Mouse (Mus musculus) CH12.LX (cell line): ENCODE measurements around the gene Gm10645. TPM values are rescaled to one million over a fixed set of nuclear protein-coding genes. Genes with fewer than 3 reads are reported as not detected.

ENCODE experiments used
- DNase-seq: peaks from one replicate; pipeline ENCODE4 v3.0.0-alpha.2; 2013; ENCODE audit errors: extremely low read depth
- H3K27ac ChIP-seq: 2 replicates; pipeline ENCODE4 v1.5.1; 2012; ENCODE audit warnings: low read depth, mild to moderate bottlenecking, control low read depth, moderate library complexity; ENCODE audit not compliant: insufficient read depth
- H3K27me3 ChIP-seq: replicated peaks from 2 replicates; pipeline ENCODE3; 2012; ENCODE audit warnings: inconsistent platforms
- H3K36me3 ChIP-seq, 2 experiments: replicated peaks in 1 of 2; 2 replicates each; pipeline versions ENCODE3 to v1.6.1; 2012; ENCODE audit warnings: inconsistent platforms in 1 of 2, low read length in 1 of 2, mild to moderate bottlenecking in 1 of 2, mixed read lengths in 1 of 2, moderate library complexity in 1 of 2; ENCODE audit not compliant: control insufficient read depth in 1 of 2, insufficient read depth in 1 of 2
- H3K4me1 ChIP-seq, 2 experiments: 2 replicates each; pipeline ENCODE4 v1.6.1; 2012; ENCODE audit warnings: inconsistent platforms in 1 of 2, moderate library complexity in 1 of 2; ENCODE audit not compliant: insufficient read depth in 2 of 2, control insufficient read depth in 1 of 2
- H3K4me2 ChIP-seq: 2 replicates; pipeline ENCODE4 v1.6.1; 2012; ENCODE audit warnings: low read depth, mild to moderate bottlenecking, control low read depth; ENCODE audit not compliant: poor library complexity, insufficient read depth, severe bottlenecking
- H3K4me3 ChIP-seq, 3 experiments: fragments of 150-350 bp in 1 of 3; sonication (generic) in 1 of 3; replicated peaks in 1 of 3; 2 replicates each; pipeline versions ENCODE3 to v1.5.1; 2011 to 2012; ENCODE audit warnings: low read depth in 2 of 3, low read length in 2 of 3, mild to moderate bottlenecking in 2 of 3, moderate library complexity in 2 of 3, control low read depth in 1 of 3, improper control_type of control experiment in 1 of 3, inconsistent platforms in 1 of 3, mixed read lengths in 1 of 3; ENCODE audit not compliant: poor library complexity in 1 of 3
- H3K79me2 ChIP-seq: replicated peaks from 2 replicates; pipeline ENCODE4 v1.6.1; 2012; ENCODE audit warnings: mild to moderate bottlenecking, moderate library complexity; ENCODE audit not compliant: control insufficient read depth, poor library complexity, insufficient read depth, severe bottlenecking; ENCODE audit errors: extremely low read depth
- H3K9ac ChIP-seq: 2 replicates; pipeline ENCODE4 v1.6.1; 2012; ENCODE audit warnings: low read depth, mild to moderate bottlenecking, control low read depth, moderate library complexity; ENCODE audit not compliant: insufficient read depth
- H3K9me3 ChIP-seq: replicated peaks from 2 replicates; pipeline ENCODE3; 2012; ENCODE audit warnings: low read length, inconsistent platforms, mixed read lengths
- BHLHE40 ChIP-seq: IDR thresholded peaks from 2 replicates; pipeline ENCODE4 v1.6.1; 2011; ENCODE audit warnings: mild to moderate bottlenecking, low read depth, low read length, improper control_type of control experiment
- CHD1 ChIP-seq: IDR thresholded peaks from 2 replicates; pipeline ENCODE4 v1.6.1; 2012; ENCODE audit warnings: low read depth, low read length, improper control_type of control experiment, inconsistent platforms
- CHD2 ChIP-seq: IDR thresholded peaks from 2 replicates; pipeline ENCODE4 v1.6.1; 2011; ENCODE audit warnings: low read length, improper control_type of control experiment
- CTCF ChIP-seq, 2 experiments: IDR thresholded peaks in 1 of 2; conservative IDR thresholded peaks in 1 of 2; 2 replicates each; pipeline ENCODE4 v1.5.1; 2011 to 2012; ENCODE audit warnings: low read depth in 2 of 2, low read length in 2 of 2, improper control_type of control experiment in 1 of 2, inconsistent platforms in 1 of 2, mild to moderate bottlenecking in 1 of 2, moderate library complexity in 1 of 2
- E2F4 ChIP-seq: IDR thresholded peaks from 2 replicates; pipeline ENCODE4 v1.6.1; 2011; ENCODE audit warnings: low read depth, low read length, improper control_type of control experiment; ENCODE audit not compliant: insufficient replicate concordance
- ELF1 ChIP-seq: IDR thresholded peaks from 2 replicates; pipeline ENCODE4 v1.6.1; 2014; ENCODE audit warnings: low read depth, mild to moderate bottlenecking, inconsistent platforms, low read length, improper control_type of control experiment
- EP300 ChIP-seq: IDR thresholded peaks from 2 replicates; pipeline ENCODE4 v1.6.1; 2011; ENCODE audit warnings: low read length, improper control_type of control experiment
- ETS1 ChIP-seq: conservative IDR thresholded peaks from 2 replicates; pipeline ENCODE4 v1.6.1; 2012; ENCODE audit warnings: low read depth, mild to moderate bottlenecking, inconsistent platforms, low read length, improper control_type of control experiment, moderate library complexity
- HCFC1 ChIP-seq: IDR thresholded peaks from 2 replicates; pipeline ENCODE4 v1.6.1; 2012; ENCODE audit warnings: low read depth, mild to moderate bottlenecking, inconsistent platforms, low read length, improper control_type of control experiment
- IRF4 ChIP-seq: IDR thresholded peaks from 2 replicates; pipeline ENCODE4 v1.6.1; 2014; ENCODE audit warnings: low read depth, mild to moderate bottlenecking, inconsistent platforms, low read length, improper control_type of control experiment
- JUN ChIP-seq: IDR thresholded peaks from 2 replicates; pipeline ENCODE4 v1.6.1; 2011; ENCODE audit warnings: low read depth, mild to moderate bottlenecking, low read length, improper control_type of control experiment, moderate library complexity; ENCODE audit not compliant: insufficient read depth
- JUND ChIP-seq: conservative IDR thresholded peaks from 2 replicates; pipeline ENCODE4 v1.6.1; 2011; ENCODE audit warnings: low read depth, low read length, improper control_type of control experiment
- KAT2A ChIP-seq: IDR thresholded peaks from 2 replicates; pipeline ENCODE4 v1.6.1; 2012; ENCODE audit warnings: low read length, improper control_type of control experiment, inconsistent platforms; ENCODE audit not compliant: insufficient replicate concordance
- MAFK ChIP-seq: IDR thresholded peaks from 2 replicates; pipeline ENCODE4 v1.6.1; 2011; ENCODE audit warnings: low read length, improper control_type of control experiment; ENCODE audit not compliant: insufficient replicate concordance
- MAX ChIP-seq: IDR thresholded peaks from 2 replicates; pipeline ENCODE4 v1.6.1; 2011; ENCODE audit warnings: low read length, improper control_type of control experiment
- MAZ ChIP-seq: IDR thresholded peaks from 2 replicates; pipeline ENCODE4 v1.6.1; 2012; ENCODE audit warnings: low read depth, mild to moderate bottlenecking, inconsistent platforms, low read length, improper control_type of control experiment, moderate library complexity
- MEF2A ChIP-seq: IDR thresholded peaks from 2 replicates; pipeline ENCODE4 v1.6.1; 2014; ENCODE audit warnings: low read depth, mild to moderate bottlenecking, inconsistent platforms, low read length, improper control_type of control experiment, borderline replicate concordance
- MXI1 ChIP-seq: IDR thresholded peaks from 2 replicates; pipeline ENCODE4 v1.6.1; 2011; ENCODE audit warnings: mild to moderate bottlenecking, low read depth, low read length, improper control_type of control experiment
- NELFE ChIP-seq: IDR thresholded peaks from 2 replicates; pipeline ENCODE4 v1.6.1; 2011; ENCODE audit warnings: low read depth, low read length, improper control_type of control experiment
- NRF1 ChIP-seq: IDR thresholded peaks from 2 replicates; pipeline ENCODE4 v1.6.1; 2014; ENCODE audit warnings: low read depth, mild to moderate bottlenecking, inconsistent platforms, low read length, improper control_type of control experiment, moderate library complexity
- PAX5 ChIP-seq: IDR thresholded peaks from 2 replicates; pipeline ENCODE4 v1.6.1; 2012; ENCODE audit warnings: low read length, inconsistent platforms, mixed read lengths
- POLR2A ChIP-seq: IDR thresholded peaks from 2 replicates; pipeline ENCODE4 v1.6.1; 2011; ENCODE audit warnings: low read depth, mild to moderate bottlenecking, improper control_type of control experiment, low read length
- POLR2AphosphoS2 ChIP-seq: IDR thresholded peaks from 2 replicates; pipeline ENCODE4 v1.6.1; 2011; ENCODE audit warnings: low read depth, low read length, improper control_type of control experiment
- RAD21 ChIP-seq: IDR thresholded peaks from 2 replicates; pipeline ENCODE4 v1.6.1; 2011; ENCODE audit warnings: low read depth, mild to moderate bottlenecking, low read length, improper control_type of control experiment, moderate library complexity
- RCOR1 ChIP-seq: conservative IDR thresholded peaks from 2 replicates; pipeline ENCODE4 v1.6.1; 2012; ENCODE audit warnings: low read depth, mild to moderate bottlenecking, inconsistent platforms, low read length, improper control_type of control experiment
- SIN3A ChIP-seq: IDR thresholded peaks from 2 replicates; pipeline ENCODE4 v1.6.1; 2012; ENCODE audit warnings: low read length, improper control_type of control experiment, inconsistent platforms
- SMC3 ChIP-seq: IDR thresholded peaks from 2 replicates; pipeline ENCODE4 v1.6.1; 2011; ENCODE audit warnings: low read depth, low read length, improper control_type of control experiment
- TBP ChIP-seq: conservative IDR thresholded peaks from 2 replicates; pipeline ENCODE4 v1.6.1; 2011; ENCODE audit warnings: low read depth, low read length, improper control_type of control experiment
- TCF12 ChIP-seq: IDR thresholded peaks from 2 replicates; pipeline ENCODE4 v1.6.1; 2014; ENCODE audit warnings: low read depth, mild to moderate bottlenecking, inconsistent platforms, low read length, improper control_type of control experiment
- USF1 ChIP-seq: IDR thresholded peaks from 2 replicates; pipeline ENCODE4 v1.6.1; 2014; ENCODE audit warnings: low read depth, mild to moderate bottlenecking, inconsistent platforms, low read length, improper control_type of control experiment
- USF2 ChIP-seq: conservative IDR thresholded peaks from 2 replicates; pipeline ENCODE4 v1.6.1; 2011; ENCODE audit warnings: low read depth, low read length, improper control_type of control experiment
- ZKSCAN1 ChIP-seq: IDR thresholded peaks from 2 replicates; pipeline ENCODE4 v1.6.1; 2012; ENCODE audit warnings: low read depth, inconsistent platforms, low read length, improper control_type of control experiment, borderline replicate concordance
- dilution Hi-C: fragments of 300-500 bp; cut with MboI; formaldehyde crosslinking; loops from 2 replicates; pipeline ENCODE4 v1.14.3; 2020; ENCODE audit warnings: low sequenced_read_pairs; ENCODE audit not compliant: extremely low pct_unique_long_range_greater_than_20kb, extremely low pct_ligation_motif_present
- in situ Hi-C: fragments of 300-500 bp; cut with MboI; formaldehyde crosslinking; loops from 3 replicates; pipeline ENCODE4 v1.14.3; 2019; ENCODE audit warnings: low sequenced_read_pairs, low pct_ligation_motif_present, low pct_unique_long_range_greater_than_20kb, mixed read lengths
- polyA plus RNA-seq: library from polyadenylated mRNA; unstranded; fragments of >175 nt; gene quantifications from 2 replicates; pipeline ENCODE4 v1.2.1, GENCODE M21; 2012; ENCODE audit warnings: low read depth; ENCODE audit not compliant: insufficient read length
- total RNA-seq, 2 experiments: library from RNA; depleted of rRNA; stranded (reverse); fragments of 300-350 nt in 1 of 2; fragments of >200 nt in 1 of 2; gene quantifications; 2 replicates each; pipeline ENCODE4 v1.2.3; 2012 to 2014

The Gm10645 gene
- total and polyA plus RNA-seq, 3 experiments: 0.81 TPM; not detected in 2

DNA sequence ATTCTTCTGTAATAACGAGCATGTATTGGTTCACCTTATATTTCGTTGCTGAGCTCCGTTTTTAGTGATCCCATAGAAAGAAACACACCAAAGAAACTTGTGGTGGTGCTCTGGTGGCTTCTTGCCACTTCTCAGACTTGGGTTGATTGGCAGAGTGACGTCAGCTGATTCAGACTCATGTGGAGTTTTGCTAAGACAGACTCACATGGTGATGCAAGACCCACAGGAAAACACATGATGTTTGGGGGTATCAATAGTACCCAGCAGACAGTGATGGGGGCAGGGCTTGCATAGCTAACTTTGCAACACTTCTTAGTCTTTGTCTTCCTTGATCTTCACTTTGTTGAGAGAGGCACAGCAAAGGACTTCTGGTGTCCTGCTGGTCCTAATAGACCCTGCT is 21.4 kb downstream of the Gm10645 start:
- Histone ChIP-seq H3K79me2 (no peaks in the 10 kb centered on the region), H3K4me1 (peaks cover 11 to 42% of the 10 kb centered on the region in 2 experiments), H3K27ac (no peak overlapping the region)
- in situ Hi-C loops: no loop called here
- TF ChIP-seq TBP: no peak
- TF ChIP-seq ETS1: no peak
- TF ChIP-seq CTCF (conservative IDR thresholded peaks at IDR 0.05 in 1 of 2, IDR thresholded peaks at IDR 0.05 in 1 of 2; ENCODE audit: low read depth in 2 of 2, low read length in 2 of 2): no peak
- no peak for TF ChIP-seq USF1
- no peak for TF ChIP-seq ZKSCAN1
- no peak for TF ChIP-seq USF2
- no peak for TF ChIP-seq E2F4
- TF ChIP-seq CHD1: no peak
- TF ChIP-seq, all 38 proteins: peak for 0
- H3K36me3 ChIP-seq: no peaks in the 10 kb centered on the region
- H3K9ac ChIP-seq: no peak overlapping the region
- H3K4me2 ChIP-seq: no peak overlapping the region
- H3K9me3 ChIP-seq: peaks cover 7% of the 10 kb centered on the region
- no peaks in the 10 kb centered on the region for H3K27me3 ChIP-seq
- no peak overlapping the region for H3K4me3 ChIP-seq
- dilution Hi-C loops: no loop called here
- DNase-seq: no peak

DNA sequence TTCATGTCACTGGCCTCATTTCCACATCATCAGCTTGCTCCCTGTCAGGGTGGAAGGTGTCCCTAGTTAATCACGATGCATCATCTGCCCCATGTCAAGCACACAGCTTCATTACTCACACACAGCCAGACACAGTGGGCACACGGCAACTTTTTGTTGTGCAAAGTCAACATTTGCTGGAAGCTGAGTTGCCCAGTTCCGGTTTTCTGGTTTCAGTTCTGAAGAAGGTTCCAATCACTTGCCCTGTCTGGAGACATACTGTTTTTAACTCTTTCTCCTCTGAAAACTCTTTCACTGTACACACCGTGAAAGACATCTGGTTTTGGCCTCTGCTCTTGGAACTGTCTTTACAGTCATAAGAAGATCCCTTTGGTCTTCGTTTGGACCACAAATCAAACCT is 24.6 kb downstream of the Gm10645 start:
- dilution Hi-C loops: no loop called here
- Histone ChIP-seq H3K79me2 (no peaks in the 10 kb centered on the region), H3K27me3 (no peaks in the 10 kb centered on the region), H3K36me3 (no peaks in the 10 kb centered on the region), H3K27ac (peak overlapping the region; percentile 85), H3K4me2 (peak overlapping the region; percentile 62), H3K9ac (peak overlapping the region; percentile 41), H3K4me1 (peaks cover 15 to 44% of the 10 kb centered on the region in 2 experiments), H3K4me3 (peak overlapping the region in 2 of 3 experiments; percentile 4 to 21), H3K9me3 (peaks cover 7% of the 10 kb centered on the region)
- DNase-seq: peak; percentile 74
- in situ Hi-C loops: no loop called here
- no peak for TF ChIP-seq PAX5
- TF ChIP-seq E2F4: 0 out of 2 replicates have a peak, but pooled peaks have one; percentile 52
- TF ChIP-seq NELFE: 0 out of 2 replicates have a peak, but pooled peaks have one; percentile 26
- peak; percentile 60 for TF ChIP-seq JUND
- peak; percentile 95 for TF ChIP-seq EP300
- TF ChIP-seq RCOR1: peak; percentile 83; the same call in 1 of the 2 replicates
- TF ChIP-seq CHD1: 0 out of 2 replicates have a peak, but pooled peaks have one; percentile 52
- TF ChIP-seq SMC3: no peak; the same call in 1 of the 2 replicates
- TF ChIP-seq BHLHE40: peak; percentile 72
- TF ChIP-seq MEF2A: peak; percentile 64
- TF ChIP-seq CHD2: peak; percentile 71; the same call in 1 of the 2 replicates
- peak; percentile 52 for TF ChIP-seq ELF1
- TF ChIP-seq POLR2AphosphoS2: no peak
- peak; percentile 85; the same call in 1 of the 2 replicates for TF ChIP-seq SIN3A
- no peak; the same call in 1 of the 2 replicates for TF ChIP-seq RAD21
- TF ChIP-seq MAX: peak; percentile 38; the same call in 1 of the 2 replicates
- TF ChIP-seq IRF4: peak; percentile 90
- TF ChIP-seq TCF12: peak; percentile 77
- TF ChIP-seq NRF1: no peak
- TF ChIP-seq KAT2A: no peak
- peak; percentile 38 for TF ChIP-seq POLR2A
- peak; percentile 56 for TF ChIP-seq HCFC1
- peak; percentile 72; the same call in 1 of the 2 replicates for TF ChIP-seq MAZ
- 0 out of 2 replicates have a peak, but pooled peaks have one; percentile 36 for TF ChIP-seq TBP
- TF ChIP-seq ZKSCAN1: no peak
- TF ChIP-seq MAFK: peak; percentile 52; the same call in 1 of the 2 replicates
- TF ChIP-seq MXI1: peak; percentile 40; the same call in 1 of the 2 replicates
- TF ChIP-seq ETS1: peak; percentile 71
- peak; percentile 49; the same call in 1 of the 2 replicates for TF ChIP-seq JUN
